Mouse (Mus musculus) lung, postnatal 14 days (tissue): ENCODE data around the gene Wdr11.

ENCODE experiments used
- DNase-seq: peaks from one replicate; pipeline ENCODE4 v3.0.0; 2021

The Wdr11 gene

DNA sequence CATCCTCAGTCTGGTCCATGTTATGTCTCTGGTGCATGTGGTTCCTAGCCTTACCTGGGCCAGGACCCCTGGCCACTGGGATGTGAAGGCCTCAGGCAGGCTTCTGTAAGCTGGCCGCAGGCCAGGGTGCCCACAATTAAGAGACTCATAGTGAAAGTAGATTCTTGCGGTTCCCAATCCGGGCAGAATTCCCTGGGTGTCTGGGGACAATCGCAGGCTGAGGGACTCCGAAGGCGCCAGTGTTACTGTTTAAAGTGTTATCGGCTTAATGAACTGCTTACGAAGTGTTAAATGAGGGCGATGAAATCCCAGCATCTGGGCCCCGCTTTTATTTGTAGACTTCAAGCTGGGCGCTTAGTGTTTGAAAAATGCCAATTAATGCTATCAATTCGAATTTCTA is 63.3 kb downstream of the Wdr11 start:
- no peak for DNase-seq

DNA sequence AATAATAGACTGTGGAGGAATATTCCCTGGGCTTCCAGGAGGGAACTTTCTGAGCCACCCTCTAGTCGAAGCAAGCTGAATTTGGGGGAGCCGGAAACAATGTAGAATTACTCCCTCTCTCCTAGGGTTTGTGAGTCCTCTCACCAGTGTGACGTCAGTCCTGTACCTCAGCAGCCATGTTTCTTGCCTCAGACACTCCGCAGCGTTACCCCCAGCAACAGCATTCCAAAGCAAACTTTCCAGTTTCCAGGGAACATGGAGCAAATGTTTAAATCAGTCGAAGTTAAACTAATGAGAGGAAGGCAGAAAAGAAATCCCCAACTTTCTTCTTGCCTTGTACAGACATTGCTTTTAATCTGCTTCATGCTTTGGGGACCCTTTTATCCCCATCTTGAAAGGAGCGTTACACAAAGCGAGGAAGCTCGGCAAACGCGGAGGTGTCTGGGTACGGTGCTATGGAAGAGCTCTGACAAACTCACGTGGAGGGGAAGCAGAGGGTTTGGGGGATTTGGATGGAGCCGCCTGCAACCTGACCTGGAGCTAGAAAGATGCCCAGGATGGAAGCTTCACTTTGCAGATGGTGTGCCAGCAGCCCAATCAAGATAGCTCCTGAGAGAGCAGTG is 64.1 kb downstream of the Wdr11 start:
- DNase-seq = no peak

DNA sequence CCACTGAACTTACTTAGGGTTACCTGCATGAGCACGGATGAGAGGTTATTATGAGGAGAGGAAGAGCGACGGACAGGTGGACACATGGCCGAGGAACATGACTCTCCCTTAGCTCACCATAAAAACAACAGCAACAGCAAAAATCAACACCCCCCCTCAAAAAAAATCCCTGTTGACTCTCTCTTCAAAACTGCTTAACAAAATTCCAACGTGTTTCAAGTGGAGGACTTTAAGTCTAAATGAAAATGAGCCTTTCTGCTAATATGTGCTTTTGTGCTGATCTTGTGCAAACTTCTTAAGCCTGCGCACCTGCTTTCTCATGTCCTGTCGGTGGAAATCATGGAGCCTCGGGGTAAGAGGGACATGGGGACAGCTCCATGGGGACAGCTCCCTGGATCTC is 66.2 kb downstream of the Wdr11 start:
- DNase-seq = no peak

DNA sequence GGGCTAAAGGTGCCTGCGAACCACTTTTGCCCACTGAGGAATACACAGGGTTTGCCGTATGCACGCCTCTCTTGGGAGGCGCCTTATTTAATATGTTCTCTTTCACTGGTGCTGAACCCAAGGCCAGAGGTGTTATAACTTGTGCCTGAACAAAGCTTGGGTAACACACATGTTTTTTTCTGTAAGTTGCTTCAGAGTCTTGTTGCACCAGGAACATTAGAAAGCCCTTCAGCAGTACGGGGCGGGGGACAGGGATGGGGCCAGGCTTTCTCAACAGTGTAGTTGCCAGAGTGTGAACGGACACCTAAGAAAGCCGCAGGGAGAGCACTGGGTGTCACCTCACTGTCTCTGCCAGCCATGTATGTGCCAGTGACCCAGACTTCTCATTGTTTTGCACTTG is 68.1 kb downstream of the Wdr11 start:
- no peak for DNase-seq

DNA sequence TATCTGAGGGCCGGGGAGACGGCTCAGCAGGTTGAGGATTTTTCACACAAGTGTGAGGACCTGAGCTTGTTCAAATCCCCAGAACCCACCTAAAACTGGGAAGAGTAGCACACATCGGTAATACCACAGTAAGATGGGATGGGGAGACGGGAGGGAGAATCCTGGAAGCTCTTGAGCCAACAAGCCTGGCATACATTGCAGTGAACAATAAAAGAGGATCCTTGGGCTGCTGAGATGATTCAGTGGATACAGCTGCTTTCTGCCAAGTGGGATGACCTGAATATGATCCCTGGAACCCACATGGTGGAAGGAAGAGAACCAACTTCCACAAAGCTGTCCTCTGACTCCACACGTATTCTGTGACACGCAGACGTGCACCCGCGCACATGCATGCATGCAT is 68.9 kb downstream of the Wdr11 start:
- DNase-seq = no peak

DNA sequence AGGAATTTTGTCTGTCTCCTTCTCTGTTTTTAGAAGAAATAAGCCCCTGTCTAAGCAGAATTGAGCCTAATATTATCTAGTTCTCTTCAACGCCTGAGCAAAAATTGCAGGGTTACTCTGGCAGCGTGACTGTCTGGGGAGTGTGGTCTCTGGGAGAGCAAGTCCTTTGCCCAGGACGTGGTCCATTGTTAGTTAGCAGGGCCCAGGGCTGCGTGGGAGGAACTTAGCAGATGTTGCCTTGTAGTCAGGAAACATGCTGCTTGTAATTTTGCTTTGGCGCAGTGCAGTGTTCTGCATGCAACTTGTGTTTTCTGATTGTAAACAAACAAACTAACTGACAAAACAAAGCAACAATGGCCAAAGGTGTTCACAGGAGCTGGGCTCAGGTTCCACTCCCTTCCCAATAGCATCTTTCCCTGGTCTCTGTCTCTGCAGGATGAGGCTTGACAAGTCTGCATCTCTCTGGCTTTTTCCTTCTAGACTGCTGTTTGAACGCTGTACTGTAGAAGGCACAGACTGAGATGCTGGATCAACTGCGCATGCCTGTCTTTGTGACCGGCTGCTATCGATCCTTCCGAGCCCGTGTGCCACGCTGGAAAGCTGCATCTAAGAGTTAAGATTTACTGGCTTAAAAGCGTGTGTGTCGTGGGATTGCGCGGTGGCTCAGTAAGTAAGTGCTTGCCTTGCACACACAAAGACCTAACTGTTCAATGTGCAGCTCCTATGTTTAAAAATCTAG is 70.6 kb downstream of the Wdr11 start:
- DNase-seq = no peak

DNA sequence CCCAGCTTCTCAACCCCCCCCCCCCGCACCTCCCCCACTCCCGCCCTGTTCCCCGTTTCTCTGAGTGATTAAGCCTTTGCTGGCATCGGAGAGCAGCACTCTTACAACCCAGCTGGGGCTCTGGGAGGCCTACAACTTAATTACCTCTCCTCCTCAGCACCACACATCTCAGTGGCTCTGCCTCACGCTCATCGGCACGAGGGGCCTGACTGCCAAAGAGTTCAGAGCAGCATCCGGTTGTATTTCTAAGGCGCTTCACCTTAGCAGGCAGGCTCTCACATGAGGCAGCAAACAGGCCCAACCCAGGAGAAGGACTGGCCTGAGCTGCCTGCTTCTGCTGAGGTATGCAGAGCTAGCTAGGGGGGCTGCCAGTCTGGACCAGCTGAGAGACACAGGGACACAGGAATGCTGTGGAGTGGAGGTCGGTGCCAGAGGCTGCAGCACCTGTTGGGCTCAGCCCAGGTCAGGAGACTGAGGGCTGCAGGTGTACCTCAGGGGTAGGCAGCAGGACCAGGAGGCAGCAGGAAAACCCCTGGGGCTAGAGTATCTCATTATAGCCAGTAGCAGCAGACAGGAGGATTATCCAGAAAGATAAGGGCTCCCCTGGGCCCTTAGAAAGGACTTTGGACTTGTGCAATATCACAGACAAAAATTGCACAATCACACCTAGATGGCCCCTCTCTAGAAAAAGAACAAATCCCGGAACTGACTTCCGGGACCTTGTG is 72.3 kb downstream of the Wdr11 start:
- DNase-seq = no peak

DNA sequence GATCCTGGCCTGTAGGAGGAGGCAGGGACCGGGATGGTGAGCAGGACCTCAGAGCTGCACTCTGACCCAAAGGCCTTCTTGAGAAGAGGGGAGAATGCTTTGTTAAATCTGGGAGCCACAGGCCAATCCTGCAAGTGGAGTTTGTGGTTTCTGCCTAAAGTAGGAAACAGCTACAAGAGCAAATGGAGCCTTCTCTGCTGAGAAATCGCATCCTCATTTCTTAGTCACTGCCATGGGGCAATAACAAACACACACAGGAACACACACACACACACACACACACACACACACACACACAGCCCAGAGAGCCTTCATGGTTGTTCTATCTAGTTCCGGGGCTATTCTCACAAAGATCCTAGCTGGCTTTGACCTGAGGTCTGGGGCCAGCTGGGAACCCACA is 73.7 kb downstream of the Wdr11 start:
- no peak for DNase-seq

DNA sequence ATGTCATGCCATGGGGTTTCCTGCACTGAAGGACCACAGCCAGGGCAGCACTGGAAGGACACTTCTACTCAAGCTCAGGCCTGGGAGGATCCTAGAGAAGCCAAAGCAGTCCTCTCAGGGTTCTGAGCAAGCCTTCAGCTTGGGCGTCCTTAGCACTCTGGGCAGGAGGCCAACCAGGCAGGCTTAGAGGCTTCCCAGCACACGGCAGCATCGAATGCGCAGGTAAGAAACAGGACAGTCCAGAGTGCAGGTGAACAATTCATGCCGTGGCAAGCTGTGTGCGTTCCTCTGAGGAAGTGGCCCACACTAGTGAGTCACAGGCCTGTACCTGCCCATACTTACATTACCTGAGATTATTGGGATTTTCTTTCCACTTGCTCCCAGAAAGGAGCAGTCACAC is 74.3 kb downstream of the Wdr11 start:
- DNase-seq = peak; percentile 49

DNA sequence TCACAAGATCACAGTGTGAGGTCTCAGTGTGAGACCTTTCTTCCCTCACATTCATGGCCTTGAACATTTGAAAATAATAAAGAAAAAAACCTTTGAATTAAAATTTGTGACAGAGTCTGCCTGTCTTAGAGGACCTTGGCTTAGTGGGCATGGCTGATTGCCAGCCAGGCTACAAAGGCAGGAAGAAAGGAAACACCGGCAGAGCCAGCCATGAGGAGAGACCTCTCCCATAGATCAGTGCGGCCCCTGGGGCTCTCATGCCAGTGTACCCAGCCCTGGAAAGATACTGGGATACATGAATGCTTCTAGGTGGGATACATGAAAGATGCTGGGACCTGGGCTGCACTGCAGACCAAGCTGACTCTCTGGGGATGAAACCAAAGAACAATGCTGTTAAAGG is 74.9 kb downstream of the Wdr11 start:
- DNase-seq = no peak

DNA sequence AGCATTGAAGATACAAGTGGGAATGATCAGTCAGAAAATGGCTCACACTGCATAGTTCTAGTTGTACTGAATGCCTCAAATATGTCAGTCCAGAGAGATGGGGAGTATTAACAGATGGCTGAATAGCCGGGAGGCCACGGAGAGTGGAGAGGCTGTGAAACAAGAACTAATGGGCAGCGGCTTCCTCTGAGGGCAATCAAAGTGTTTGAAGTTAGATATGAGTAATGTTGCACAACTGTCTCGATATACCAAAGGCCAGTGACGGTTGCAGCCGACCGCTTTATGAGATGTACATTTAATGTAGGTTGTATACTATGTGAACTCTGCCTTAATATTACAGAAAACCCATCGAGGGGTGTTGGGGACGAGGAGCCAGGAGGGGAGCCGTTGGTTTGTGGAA is 78.6 kb downstream of the Wdr11 start:
- DNase-seq = no peak

DNA sequence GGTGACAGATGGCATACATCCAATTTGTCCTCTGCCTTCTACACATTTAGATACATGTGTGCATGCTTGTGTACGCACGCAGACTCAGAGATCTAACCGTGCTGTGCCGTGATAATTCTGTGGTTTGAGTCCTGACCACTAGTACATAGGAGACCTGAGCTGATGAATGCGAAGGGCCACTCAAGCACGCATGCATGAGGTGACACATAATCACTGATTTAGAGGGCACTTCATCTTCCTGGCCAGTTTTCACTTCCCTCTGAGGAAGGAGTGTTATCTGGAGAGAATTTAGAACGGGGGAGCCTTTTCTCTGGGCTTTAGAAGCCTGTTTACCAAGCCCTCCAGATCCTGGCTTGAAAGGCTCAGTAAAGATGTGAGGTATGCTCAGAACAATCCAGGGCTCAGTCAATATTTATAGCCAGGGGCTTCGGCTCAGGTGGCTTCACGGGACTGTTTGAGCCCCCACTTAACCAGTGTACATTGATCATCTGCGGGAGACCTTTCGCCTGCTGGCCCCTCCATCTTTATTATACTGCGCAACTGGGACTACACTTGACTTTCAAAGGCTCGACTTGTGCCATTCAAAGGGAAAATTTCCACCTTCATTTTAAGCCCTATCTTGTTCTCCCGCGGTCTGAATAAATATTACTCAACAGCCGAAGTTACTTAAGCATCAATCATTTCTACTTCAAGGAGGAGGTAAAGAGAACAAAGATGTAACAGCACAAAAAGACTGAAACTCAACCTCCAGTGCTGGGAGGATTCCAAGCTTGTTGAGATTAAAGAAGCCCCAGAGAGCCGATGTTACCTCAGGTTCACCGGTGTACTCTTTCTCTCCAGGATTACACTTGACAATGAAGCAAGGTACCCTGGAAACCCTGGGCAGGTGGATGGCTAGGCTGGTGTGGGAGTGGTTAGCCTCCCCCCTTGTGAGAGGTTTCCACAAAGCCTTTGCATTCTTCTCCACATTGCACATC is 80.3 kb downstream of the Wdr11 start:
- peak; percentile 52 for DNase-seq

DNA sequence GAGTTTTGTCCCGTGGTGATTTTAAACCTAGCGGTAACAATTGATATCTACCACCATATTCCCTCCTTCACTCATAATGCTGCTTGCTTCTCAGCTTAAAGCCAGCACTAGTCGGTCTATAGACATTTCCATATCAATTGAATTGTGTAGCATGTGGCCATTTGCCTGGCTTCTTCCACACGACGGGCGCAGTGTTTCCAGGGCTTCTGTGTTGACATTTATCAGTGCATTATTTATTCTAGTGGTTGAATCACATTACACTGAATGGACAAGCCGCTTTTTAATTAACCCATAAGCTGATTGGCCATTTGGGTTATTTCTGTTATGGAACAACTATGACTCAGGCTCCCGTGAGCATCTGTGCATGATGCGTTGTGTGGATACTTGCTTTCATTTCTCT is 82.1 kb downstream of the Wdr11 start:
- DNase-seq = no peak

DNA sequence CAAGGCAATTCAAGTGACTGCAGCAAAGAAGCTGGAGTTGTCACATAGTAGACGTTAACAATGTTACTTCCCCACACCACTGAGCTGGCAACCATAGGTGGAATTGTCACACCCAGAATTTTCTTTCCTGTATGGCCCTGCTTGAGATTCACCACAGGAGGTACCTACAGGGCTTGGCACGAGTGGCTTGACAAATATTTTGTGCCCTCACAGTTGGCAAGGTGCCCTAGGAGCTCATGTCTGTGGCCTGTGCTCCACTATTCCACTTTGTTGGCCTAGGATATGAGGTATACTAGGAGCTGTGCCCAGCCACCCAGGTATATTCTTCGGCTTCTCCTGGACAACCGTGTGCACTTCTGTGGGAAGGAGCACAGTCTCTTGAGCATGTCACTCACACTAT is 82.9 kb downstream of the Wdr11 start:
- no peak for DNase-seq

DNA sequence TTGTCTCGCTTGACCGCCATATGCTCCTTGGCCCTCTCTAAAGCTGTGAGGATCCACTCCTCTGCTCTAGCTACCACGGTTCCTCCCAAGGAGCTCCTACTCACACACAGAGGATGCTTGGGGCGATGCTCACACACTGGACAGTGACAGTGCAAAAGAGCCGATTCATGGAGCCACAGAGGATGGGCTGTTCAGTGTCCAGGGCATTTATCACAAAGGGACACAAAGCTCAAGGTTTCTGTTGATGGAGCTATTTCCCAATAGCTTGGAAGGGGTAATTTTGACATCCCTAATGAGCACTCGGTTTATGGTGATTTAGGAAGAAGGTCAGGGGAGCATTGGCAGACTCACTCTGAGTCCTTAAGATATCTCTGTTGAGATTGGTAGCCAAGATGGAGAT is 84.2 kb downstream of the Wdr11 start:
- no peak for DNase-seq

DNA sequence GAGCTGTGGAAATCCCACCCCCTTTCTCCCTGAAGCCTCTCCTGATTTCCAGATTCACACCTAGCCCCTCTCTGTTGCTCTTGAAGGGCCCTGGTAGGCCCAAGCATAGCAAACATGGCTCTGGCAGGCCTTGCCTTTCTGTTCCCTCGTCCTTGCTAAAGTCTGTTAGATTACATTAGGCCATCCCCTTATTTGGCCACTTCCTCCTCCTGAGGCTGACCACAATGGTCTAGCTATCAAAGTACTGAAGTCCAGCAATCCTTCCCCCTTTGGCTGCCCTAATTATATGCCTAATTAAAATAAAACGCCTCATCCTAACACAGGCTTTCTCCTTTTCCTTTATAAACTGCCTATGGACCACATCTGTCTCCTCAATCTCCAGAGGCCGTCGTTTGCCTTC is 85.5 kb downstream of the Wdr11 start:
- no peak for DNase-seq

DNA sequence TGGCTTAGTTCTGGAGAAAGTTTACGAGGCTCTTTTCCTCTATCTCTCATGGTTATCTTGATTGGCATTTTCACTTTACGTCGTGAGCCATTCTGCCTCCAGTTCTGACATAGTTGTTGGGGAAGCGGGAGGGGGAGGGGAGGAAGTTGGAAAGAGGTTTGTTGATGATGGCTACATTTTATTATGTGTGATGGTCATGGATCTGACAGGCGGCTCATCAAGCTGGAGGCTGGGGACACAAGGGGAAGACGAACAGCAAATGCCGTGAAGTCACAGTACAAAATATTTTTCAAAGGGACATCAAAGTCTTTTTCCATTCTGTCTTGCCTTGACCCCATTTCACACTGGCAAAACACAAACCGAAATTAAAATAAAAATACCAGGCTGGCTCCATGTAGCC is 86.8 kb downstream of the Wdr11 start:
- peak; percentile 65 for DNase-seq

DNA sequence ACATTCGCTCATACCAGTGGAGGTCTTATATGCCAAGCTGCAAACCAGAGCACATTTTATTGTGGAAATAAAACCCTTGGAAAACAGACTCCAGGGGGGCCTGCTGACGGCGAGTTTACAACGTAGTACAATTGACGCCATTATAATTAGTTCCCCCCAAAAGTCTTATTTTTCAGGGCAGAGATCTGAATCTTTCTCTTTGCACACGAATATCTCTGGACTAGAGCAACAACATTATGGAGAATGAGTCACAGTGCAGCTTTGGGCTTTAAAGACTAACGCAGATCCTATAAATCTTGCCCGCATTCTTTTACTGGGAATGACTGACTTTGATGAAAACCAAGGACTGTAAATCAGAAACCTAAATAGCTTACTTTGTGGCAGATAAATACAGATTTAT is 87.3 kb downstream of the Wdr11 start:
- no peak for DNase-seq

DNA sequence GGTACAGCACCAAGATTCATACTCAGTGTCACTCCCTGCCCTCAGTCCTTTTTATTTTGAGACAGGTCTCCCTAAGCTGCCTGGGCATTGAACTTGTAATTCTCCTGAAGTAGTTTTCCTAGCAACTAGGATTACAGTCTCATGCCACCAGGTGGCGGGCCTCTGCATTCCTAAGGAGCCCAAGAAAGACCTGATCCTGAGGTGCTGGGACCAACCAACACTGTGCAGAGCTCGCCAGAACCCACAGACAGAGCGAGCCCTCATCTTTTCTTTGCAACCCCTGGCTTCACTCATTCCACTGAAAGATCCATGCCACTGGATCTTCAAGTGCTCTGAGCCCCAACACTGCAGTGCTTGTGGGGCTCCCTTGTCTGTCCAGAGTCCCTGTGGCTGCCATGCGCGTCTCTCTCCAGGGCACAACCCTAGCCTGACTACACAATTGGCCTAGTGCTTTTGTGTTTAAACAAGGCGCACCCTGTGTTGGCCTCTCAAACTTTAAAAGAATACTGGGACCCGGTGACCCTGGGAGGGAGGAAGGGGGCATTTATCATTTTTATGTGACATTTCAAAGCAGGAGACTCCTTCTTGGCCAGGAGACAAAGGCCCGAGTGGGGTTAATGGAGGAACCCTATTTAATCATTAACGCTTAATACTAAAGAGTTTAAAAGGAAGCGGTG is 89.0 kb downstream of the Wdr11 start:
- peak; percentile 65 for DNase-seq

DNA sequence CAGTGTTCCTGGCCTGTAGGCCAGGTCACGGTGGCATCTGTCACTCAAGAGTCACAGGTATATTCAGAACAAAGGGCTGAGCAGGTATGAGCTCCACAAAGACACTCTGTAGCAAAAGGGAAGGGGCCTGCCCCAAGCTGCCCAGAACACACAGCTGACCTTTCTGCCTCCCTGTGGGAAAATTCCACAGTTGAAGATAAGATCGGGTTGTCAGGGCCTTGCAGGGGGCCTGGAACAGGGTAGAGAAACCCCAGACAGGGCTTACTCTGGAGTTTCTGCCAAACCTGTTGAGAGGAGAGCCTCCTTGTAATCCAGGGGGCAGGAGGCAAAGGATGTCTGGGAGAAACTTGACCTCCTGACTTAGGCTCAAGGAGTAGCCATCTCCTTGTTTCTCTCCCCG is 90.9 kb downstream of the Wdr11 start:
- no peak for DNase-seq

DNA sequence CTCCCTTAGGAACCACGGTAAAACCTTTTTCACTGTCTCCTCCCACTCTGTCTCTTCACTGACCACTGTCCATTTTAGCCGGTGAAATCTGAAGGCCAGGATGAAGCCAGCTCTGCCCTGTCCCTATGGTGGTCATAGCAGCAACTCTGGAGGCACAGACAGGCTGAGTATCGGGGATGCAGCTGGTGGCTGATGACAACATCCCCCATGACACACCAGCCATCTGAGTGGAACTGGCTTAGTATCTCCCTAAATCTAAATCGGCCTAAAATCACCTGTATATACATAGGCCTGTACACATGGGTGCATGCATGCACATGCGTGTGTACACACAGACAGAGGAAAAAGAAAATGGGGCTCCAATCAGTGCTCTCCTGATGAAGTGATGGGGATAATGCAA is 93.7 kb downstream of the Wdr11 start:
- no peak for DNase-seq
